Mouse (Mus musculus) heart, postnatal 0 days (tissue): ENCODE data around the gene Gm28551.
"Not testable (repeated sequence)": the region's sequence is repeated elsewhere in the genome, so short reads cannot be mapped to it uniquely, and the experiment has no call there.

Source experiments
- CTCF ChIP-seq: IDR thresholded peaks from 2 replicates; pipeline ENCODE4 v1.5.1; 2016; ENCODE audit warnings: antibody characterized with exemption, control low read depth, low read depth
- EP300 ChIP-seq: IDR thresholded peaks from 2 replicates; pipeline ENCODE4 v1.6.1; 2016; ENCODE audit warnings: antibody characterized with exemption, low read depth

GRCm38 (mm10) chr1:53333527-53333926 is 18.9 kb downstream of the Gm28551 start:
- TF ChIP-seq CTCF, EP300: not testable (repeated sequence)
